Mouse (Mus musculus) ovary, postnatal 10 days (tissue): ENCODE measurements at regions not wholly inside any gene's neighbourhood (a gene's known extent, or its start where the extent isn't known, plus 50 kb on each side); places are given as distances from the start of the nearest gene placed in this dataset.
A peak's percentile ranks its signal among the peaks of the same experiment; 100 is the strongest.

Experiments used
- DNase-seq: peaks from one replicate; pipeline ENCODE4 v3.0.0; 2022; ENCODE audit warnings: low spot score

DNA sequence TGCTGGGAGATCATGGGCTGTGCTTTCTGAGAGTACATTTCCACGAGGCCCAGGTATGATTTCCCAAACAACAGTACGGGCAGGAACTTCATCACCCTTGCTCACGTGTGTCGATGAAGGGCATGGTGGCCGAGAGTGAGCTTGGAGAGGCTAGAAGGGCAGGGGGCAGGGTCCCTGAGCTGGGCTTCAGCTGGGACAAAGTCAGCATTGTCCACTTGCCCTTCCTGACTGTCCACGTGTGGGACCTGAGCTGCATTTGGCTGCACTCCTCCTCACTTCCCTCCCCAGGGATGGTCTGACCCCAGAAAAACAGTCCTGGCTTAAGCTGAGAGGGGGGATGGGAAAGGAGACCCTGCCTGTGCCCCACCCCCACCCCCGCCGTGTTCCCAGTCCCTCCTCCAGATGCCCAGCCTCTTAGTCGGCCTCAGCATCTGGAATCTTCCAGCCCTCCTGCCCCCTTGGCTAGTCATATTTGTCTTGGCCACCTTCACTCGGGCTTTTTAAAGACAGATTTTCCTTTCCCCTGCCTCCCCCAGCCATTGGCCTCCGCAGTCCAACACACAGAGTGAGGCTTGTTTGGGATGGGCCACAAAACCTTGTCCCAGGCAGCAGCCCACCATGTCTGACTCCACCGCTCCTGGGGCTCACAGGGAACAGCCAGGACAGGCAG is 58.6 kb downstream of the Isg20 start:
- DNase-seq = no peak

DNA sequence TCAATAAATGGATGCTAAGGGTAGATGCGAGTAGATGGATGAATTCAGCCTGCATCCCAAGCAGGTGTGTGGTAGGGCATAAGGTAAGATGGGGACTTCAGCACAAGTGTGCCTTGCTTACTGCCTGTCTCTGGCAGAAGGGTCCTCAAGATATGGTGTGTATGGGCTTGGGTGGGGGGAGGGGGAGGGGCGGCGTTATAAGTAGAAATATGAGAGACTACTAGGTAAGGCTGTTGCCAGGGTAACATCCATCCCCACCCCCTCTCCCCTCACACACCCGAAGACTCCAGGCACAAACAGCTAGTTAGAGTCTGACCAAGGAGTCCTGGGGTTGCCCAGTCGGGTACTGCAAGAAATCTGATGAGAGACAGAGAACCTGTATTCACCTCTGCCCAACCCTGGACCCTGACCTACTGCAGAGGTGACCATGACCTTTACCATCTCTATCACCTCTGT is 63.5 kb upstream of the Acan start:
- no peak for DNase-seq

DNA sequence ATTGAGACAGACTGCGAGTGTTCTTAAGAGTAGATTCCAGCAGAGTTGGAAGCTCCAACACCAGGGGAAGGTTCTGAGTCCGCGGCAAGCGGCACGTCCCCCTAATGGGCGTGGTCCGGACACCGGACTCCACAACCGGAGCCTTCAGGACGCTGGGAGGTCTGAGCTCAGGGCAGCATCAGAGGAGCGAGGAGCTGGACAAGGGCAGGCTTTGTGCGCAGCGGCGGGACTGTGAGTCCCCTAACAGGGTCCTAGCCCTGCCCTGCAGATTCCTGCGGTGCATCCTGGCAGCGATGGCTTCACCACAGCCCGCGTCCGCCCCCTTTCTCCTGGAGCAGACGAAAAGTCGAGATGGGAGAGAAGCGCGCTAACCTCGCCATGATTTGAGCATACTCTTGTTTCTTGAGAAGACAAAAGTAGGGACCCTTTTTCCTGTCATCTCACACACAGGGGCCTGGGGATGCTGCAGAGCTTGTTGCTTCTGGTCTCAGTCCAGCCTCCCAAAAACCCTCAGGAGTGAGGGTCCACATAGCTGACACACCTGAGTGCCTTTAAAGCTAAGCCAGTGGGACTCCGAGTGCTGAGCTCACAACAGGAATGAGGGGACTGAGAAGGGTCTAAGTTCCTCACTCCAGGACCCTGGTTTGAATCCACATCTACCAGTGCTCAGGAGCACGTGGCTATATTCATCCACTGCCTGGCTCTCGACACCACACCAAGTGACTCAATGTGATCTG is 62.8 kb upstream of the Acan start:
- peak; percentile 4 for DNase-seq

DNA sequence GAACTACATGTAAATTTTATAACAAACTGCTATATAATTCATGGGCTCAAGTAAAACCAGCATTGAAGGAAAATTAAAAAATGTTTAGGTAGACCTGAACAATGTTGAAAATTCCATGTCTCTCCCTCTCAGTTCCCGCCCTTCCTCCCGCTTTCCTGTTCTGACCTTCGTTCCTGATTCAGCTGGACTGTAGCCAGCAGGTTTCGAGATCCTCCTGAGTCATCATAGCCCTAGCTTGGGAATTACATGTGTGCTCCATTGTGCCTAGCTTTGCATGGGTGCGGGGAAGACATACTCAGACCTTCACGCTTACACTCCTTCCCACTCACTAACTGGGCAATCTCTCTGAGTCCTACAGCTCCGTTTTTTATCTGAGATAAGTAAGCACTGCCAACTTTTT is 60.3 kb upstream of the Acan start:
- no peak for DNase-seq

DNA sequence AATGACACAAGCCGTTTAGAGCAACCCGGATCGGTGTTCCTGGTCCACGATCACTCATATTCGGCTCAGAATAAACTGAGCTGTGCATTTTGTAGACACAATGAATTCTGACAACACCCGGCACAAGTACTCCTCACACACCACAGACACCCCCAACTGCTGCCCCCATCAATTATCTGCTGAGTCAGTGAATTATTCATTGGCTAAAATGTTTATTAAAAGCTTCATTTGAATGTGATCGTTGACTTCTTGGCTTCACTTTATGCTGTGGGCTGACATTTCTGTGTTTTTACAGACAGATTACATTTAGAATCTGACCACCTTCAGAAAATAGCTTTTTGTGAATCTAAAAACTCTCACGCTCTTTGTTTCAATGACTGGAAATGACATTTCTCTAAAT is 59.1 kb upstream of the Acan start:
- DNase-seq = no peak

DNA sequence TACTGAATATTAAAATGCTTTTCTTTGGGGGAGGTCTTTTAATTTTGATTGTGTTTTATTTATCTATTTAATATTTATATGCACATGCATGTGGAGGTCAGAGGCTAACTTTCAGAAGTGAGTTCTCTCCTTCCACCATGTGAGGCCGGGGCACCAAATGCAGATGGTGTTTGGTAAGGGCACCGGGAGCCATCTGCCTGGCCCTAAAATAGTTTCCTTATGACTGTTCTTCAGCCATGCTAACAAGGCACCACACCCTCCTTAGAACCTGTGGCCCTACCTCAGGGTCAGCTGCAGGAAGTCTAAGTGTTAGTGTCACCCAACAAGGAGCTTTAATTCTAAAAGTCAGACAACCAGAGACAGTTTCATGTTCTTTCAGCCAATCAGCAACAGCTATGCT is 58.2 kb upstream of the Acan start:
- DNase-seq = no peak

DNA sequence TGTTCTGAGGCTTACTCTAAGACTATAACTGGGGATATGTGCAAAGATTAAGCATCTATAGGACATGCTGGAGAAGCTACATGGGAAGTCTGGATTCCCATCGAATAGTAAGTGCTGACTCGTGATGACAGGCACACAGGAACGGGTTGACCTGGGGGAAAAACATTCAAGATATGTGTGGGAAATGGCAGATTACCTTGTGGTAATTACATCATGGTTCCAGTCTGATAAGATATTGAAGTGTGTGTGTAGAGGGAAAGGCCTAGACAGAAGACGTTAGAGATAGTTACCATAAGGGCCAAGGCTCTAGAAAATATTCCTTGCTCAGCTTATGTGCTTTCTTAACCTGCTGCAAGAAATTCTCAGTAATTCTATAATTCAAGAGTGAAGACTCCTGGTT is 57.5 kb upstream of the Acan start:
- no peak for DNase-seq
